Mouse (Mus musculus): ENCODE results near the gene Pcsk4.

GRCm38 (mm10) chr10:80295618-80296425 is 33.5 kb downstream of the Pcsk4 start, which contains the start of gene Apc2:
- peak; percentile 61 for TF ChIP-seq CTCF (IDR thresholded peaks at IDR 0.05; ENCODE audit: low read depth, low read length)
- no peak for TF ChIP-seq POLR2A (IDR thresholded peaks at IDR 0.05; ENCODE audit: borderline replicate concordance, low read depth, low read length)
